Mouse (Mus musculus) ovary, postnatal 10 days (tissue): ENCODE measurements around the gene Lrp6.

Experiments used
- DNase-seq: peaks from one replicate; pipeline ENCODE4 v3.0.0; 2022; ENCODE audit warnings: low spot score

Lrp6 gene

GRCm38 (mm10) chr6:134567986-134568556 is 1.3 kb upstream of the Lrp6 start:
- no peak for DNase-seq

DNA sequence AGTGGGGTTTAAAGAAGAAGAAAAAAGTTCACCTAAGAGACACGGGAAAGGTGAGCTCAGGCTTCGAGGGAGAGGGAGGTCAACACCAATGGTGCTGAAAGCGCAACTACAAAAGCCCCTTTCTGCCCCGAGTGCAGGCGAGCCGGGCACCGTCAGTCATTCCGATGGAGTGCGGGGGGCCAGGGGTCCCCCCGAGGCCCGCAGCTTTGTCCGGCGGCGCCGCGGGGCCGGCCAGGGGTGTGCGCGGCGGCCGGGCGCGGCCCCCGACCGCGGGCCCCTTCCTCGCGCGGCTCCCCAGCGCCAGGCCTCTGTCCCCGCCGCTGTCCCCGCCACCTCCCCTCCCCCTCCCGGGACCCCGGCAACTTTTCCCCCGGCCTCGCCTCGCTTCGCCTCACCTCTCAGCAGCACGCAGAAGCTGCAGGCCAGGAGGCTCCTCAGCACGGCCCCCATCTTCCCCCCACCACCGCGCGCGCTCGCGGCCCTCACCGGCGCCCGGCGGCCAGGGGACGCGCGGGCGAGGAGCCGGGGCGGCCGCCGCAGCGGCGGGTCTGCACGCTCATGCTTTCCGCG is 432 bp downstream of the Lrp6 start:
- no peak for DNase-seq

GRCm38 (mm10) chr6:134565606-134566247 is 1.0 kb downstream of the Lrp6 start:
- no peak for DNase-seq

DNA sequence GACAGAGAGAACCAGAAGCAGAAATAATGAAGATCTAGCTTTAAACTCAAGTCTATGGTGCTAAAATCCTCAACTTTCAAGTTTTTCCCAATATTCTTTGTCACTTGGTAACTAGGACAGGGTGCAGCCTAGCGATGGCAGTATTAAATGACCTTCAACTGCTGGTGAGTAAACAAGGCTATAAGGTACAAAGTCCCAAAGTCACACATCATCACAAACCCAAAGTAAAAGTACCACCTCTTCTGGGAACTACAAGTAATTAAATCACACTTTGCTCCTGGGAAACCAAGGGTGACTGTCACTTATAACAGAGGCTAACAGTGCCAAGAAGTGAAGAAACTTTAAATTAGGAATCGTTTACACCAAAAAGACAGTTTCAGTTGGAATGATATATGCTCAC is 2.2 kb downstream of the Lrp6 start:
- DNase-seq = no peak

- DNase-seq = no peak
These were observed 7.1 kb downstream of the Lrp6 start for GRCm38 (mm10) chr6:134559635-134560034.

DNA sequence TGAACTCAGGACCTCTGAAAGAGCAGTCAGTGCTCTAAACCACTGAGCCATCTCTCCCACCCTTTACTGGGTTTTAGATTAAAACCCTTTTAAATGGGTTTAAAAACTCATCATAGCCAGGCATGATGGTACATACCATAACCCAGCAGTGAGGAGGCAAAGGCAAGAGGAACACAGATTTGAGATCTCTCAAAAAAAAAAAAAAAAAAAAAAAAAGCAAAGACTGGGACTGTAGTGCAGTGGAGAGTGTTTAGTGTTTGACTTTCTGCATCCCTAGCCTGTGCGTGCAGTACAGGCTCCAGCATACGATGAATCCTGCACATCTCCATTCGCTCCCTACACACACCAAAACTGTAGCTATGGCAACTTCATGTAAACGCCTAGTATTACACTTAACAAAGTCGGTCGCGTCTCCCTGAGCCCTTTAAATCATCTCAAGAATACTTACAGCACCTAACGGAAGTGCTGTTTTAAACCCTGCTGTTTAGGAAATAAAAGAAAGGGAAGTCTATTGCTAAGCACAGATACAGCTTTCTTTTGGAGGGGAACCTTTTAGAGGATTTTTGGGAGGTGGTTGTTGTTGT is 8.1 kb downstream of the Lrp6 start:
- DNase-seq = no peak

GRCm38 (mm10) chr6:134557043-134557442 is 9.7 kb downstream of the Lrp6 start:
- DNase-seq = no peak

DNA sequence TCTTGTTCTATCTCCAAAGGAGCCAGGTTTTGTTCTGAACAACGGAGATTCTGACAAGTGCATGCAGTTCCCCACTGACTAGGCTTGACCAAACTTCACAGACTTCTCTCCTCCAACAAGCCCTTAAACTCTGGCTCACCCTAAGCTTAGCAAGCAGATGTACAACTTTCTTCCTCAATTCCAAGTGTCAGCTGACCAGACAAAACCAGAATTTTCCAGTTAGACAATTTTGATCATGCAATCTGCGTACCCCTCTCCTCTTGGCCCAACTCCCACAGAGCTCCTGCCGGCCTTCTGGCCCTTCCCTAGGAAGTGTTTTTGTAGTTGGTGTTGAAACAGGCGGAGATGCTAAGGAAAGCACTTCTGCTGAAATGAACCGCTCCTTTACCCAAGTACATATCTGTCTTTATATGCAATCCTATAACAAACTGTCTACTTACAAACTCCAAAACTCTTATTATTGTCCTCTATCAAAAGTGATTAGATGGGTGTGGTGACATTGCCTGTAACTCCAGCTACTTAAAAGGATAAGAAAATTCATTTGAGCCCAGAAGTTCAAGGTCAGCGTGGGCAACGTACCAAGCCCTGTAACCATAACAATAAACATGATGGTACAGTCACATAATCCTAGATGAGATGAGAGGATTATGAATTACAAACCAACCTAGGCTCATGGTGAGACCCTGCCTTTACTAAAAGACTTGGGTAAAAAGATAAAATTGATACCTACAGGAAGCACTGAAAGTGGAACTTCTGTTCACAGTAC is 10.4 kb downstream of the Lrp6 start:
- no peak for DNase-seq

- no peak for DNase-seq
These were observed 11.6 kb downstream of the Lrp6 start for GRCm38 (mm10) chr6:134555178-134555577.

DNA sequence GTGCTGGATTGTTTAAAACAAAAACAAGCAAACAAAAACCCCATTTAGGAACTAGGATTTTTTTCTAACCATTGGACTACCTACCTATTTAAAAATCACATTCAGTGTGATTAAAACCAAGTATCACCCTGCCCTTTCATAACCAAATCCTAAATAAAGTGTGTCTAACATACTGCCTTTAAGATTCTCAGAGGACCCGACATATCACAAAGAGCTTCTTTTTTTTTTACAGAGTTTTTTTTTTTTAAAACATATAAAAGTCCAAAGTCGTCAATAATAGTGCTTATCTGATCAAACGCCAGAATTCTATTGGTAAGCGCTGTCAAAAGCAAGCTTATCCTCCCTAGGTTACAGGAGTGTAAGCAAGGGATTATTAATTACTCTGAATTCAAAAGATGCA is 12.5 kb downstream of the Lrp6 start:
- DNase-seq = no peak

- no peak for DNase-seq
These were observed 15.8 kb downstream of the Lrp6 start for GRCm38 (mm10) chr6:134551007-134551406.

- DNase-seq = no peak
These were observed 16.4 kb downstream of the Lrp6 start for GRCm38 (mm10) chr6:134550396-134550795.

GRCm38 (mm10) chr6:134544843-134545242 is 21.9 kb downstream of the Lrp6 start:
- DNase-seq = no peak

DNA sequence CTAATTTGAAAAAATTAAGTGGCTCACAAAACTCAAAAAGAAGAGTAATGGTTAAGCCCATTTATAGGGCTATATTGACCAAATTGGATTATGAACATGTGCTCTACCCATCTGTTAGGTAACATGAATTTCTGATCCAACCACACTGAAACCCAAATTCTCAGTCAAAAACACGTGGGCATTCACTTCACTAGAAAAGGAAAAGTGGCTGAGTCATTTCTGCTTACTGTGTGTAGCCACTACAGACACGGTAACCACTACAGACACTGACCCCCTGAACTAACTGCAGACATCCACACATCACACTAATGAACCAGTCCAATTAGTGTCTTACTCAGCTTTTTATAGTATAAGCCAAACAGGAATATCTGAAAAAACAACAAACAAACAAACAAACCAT is 22.7 kb downstream of the Lrp6 start:
- no peak for DNase-seq

GRCm38 (mm10) chr6:134543607-134544006 is 23.2 kb downstream of the Lrp6 start:
- no peak for DNase-seq

DNA sequence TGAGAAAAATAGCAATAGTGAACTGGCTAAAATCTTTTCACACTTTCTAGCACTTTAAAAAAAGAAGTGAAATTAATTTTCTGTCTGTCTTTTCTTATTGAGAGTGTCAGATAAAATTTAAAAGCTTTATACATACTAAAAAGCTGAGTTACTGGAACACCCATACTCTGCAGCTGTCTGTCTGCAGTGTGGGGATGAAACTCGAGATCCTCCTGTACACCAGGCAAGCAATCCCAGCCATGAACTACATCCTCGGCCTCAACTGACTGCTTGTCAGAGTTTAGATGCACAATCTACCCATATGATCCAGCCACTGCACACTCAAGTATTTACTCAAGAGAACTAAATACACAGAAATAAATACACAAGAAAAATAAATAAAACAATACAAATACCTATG is 24.4 kb downstream of the Lrp6 start:
- DNase-seq = no peak

- DNase-seq = no peak
These were observed 26.6 kb downstream of the Lrp6 start for GRCm38 (mm10) chr6:134540161-134540560.

DNA sequence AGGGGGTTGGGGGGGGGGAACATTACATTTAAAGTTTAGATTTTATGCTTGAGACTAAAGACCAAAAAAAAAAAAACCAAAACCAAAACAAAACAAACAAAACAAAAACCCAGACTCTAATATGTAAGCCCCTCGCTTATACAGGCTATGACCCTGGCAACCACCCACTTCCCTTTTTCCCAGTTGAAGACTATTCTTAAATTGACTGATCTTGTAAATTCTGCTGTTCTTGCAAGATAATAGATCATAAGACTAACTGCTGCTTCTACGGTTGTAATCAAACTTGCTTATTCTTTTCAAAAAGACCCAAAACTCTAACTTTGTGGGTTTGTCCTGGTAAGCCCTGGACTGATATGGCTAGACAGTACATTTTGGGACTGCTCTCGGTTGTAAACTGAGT is 27.3 kb downstream of the Lrp6 start:
- DNase-seq = no peak

DNA sequence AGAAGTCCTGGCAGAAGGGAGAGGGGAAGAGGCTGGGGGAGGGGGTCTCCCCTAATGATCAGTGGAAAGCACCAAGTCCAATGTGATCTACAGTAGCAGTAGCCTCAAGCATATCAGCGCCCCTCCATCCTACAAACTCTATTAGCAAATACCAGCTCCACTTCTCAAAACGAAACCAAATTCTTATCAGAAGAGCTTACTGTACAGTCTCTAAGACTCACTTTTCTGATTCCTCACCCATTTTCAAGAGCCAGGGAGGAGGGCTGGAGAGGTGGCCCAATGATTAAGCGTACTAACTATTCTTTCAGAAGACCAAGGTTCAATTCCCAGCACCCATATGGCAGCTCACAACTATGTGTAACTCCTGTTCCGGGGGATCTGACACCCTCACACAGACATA is 28.0 kb downstream of the Lrp6 start:
- DNase-seq = no peak

DNA sequence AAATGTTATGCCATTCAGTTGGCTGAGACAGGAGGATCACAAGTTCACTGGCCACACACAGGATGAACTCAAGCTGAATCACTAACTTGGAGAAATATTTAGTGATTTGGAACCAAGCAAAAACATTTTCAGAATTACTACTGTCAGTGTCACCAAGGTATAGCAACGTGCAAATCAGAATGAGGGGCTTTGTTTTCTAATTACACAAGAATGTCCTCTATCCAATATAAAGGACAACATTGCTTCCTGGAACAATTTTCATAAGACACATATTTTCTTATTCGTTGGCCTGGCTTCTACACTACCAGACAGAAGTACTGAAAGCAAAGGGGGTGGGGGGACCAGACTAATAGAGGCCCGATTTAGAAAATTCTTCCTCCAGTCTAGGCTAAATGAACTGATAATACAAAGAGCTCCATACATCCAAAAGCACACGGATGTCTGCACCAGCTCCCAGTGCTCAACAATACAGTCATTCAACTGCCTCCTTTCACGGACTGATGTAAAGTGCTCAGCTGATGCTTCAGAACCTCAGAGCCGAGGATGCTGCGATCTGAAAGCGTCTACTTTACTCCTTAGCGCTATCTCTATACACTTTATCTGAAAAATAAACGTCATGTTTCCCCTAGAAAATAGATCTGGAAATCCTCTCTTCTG is 29.2 kb downstream of the Lrp6 start:
- DNase-seq = no peak

DNA sequence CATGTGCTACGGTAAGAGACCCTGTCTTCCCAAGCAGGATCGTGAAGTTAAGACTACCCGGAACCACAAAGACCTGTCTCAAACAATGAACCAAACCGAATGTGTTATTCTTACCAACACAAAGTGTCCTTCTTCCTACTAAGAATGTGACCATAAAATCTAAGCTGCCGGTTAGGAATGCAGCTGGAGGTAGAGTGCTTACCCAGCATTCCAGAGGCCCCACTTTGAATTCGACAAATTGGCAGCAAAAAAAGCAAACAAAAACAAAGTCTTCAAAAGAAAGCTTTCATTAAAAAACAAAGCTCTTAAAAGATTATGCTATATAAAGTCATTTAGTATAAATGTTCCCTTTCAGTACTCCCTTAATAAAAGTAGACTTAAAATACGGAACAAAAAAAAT is 31.6 kb downstream of the Lrp6 start:
- no peak for DNase-seq

- DNase-seq = no peak
These were observed 33.7 kb downstream of the Lrp6 start for GRCm38 (mm10) chr6:134533021-134533420.
